7 mouse cellular contexts compared by ENCODE assay signal in the genomic region with DNA sequence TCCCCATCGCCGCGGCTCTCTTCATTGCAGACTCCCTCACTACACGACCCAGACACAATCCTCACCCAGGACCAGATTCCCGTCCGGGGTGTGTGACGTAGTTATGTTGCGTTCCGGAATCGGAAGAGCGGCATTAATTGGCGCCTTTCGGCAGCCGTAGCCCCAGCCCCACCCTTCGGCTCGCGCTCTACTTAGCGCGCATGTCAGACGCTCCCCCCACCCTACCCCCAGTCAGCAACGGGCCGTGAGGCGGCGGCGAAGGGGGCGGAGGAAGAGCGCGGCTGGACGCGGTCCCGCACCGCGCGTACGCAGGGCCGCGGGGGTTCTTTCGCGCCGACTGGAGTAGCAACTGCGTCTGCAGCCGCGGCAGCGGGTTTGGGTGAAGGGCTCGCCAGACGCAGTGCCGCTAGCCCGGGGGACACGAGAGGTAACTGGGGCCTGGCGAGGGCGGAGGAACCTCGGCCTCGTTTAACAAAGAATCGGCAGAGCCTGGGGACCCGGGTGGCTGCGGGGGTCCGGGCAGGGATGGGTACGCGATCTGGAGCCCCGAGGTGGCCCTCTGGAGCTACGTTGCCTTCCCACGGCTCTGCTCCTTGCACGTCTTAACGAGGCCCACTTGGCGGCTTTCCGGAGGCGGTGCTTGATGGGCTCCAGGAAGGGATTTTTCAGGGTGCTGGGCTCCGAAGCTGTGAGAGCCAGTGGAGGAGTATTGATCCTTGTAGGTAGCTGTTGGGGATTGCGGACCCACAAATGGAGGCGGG. TPM values are rescaled to one million over a fixed set of nuclear protein-coding genes. Genes with fewer than 3 reads are reported as not detected.
A peak's percentile ranks its signal among the peaks of the same experiment; 100 is the strongest.
DNase-seq lines count a peak whose midpoint lies in the region; ATAC-seq lines count a peak whose summit lies in the region.

A gene (plus strand): TSS at position 197 of the 761 bp plus-strand sequence.

- DNase-seq in adrenal gland, postnatal 25 days: peak; percentile 89
- DNase-seq in heart, adult 11 months: peak; percentile 99
- DNase-seq in kidney, adult 18-20 months: peak; percentile 89
- DNase-seq in limb, embryonic 11.5 days (ENCODE audit: low spot score): peak; percentile 89
- DNase-seq in midbrain, embryonic 14.5 days: peak; percentile 98
- peak; percentile 83 for DNase-seq in spleen, adult 18-20 months

- H3K4me3 ChIP-seq in embryonic facial prominence, embryonic 12.5 days: peak within 1 kb of the TSS; percentile 85
- H3K4me3 ChIP-seq in limb, embryonic 11.5 days (ENCODE audit: low read depth, low read length): peak within 1 kb of the TSS; percentile 85
- peak within 1 kb of the TSS; percentile 96 for H3K4me3 ChIP-seq in midbrain, embryonic 14.5 days (replicated peaks; ENCODE audit: low read depth, low read length)

- peaks cover 16% of the 10 kb centered on the region; the same call in 1 of the 2 replicates for H3K36me3 ChIP-seq in embryonic facial prominence, embryonic 12.5 days
- H3K36me3 ChIP-seq in limb, embryonic 11.5 days (ENCODE audit: control insufficient read depth, insufficient read depth, low read length): peaks cover under 1% of the 10 kb centered on the region; the same call in 1 of the 2 replicates
- H3K36me3 ChIP-seq in midbrain, embryonic 14.5 days (ENCODE audit: control insufficient read depth, insufficient read depth, low read length): peaks cover 12% of the 10 kb centered on the region

- H3K27ac ChIP-seq in embryonic facial prominence, embryonic 12.5 days: peak within 1 kb of the TSS; percentile 95
- peak within 1 kb of the TSS; percentile 92 for H3K27ac ChIP-seq in limb, embryonic 11.5 days (replicated peaks; ENCODE audit: low read depth, low read length)
- peak within 1 kb of the TSS; percentile 96 for H3K27ac ChIP-seq in midbrain, embryonic 14.5 days (replicated peaks; ENCODE audit: low read depth, low read length)

- no peaks in the 10 kb centered on the region for H3K9me3 ChIP-seq in embryonic facial prominence, embryonic 12.5 days
- H3K9me3 ChIP-seq in limb, embryonic 11.5 days (ENCODE audit: control insufficient read depth, low read length): no peaks in the 10 kb centered on the region
- no peaks in the 10 kb centered on the region for H3K9me3 ChIP-seq in midbrain, embryonic 14.5 days (ENCODE audit: control insufficient read depth, low read length)

- ATAC-seq in embryonic facial prominence, embryonic 12.5 days (ENCODE audit: insufficient number of reproducible peaks, insufficient read depth, low FRiP score, low TSS enrichment): peak; percentile 91
- peak; percentile 92 for ATAC-seq in limb, embryonic 11.5 days (ENCODE audit: insufficient number of reproducible peaks, low FRiP score, low TSS enrichment, low read depth)
- ATAC-seq in midbrain, embryonic 14.5 days (ENCODE audit: low FRiP score, low TSS enrichment): peak; percentile 95

- peaks cover 22% of the 10 kb centered on the region for H3K4me1 ChIP-seq in embryonic facial prominence, embryonic 12.5 days
- peaks cover 12% of the 10 kb centered on the region for H3K4me1 ChIP-seq in limb, embryonic 11.5 days (ENCODE audit: control insufficient read depth, insufficient read depth, low read length)
- peaks cover 29% of the 10 kb centered on the region for H3K4me1 ChIP-seq in midbrain, embryonic 14.5 days (ENCODE audit: control insufficient read depth, insufficient read depth, low read length)

- no peaks in the 10 kb centered on the region for H3K27me3 ChIP-seq in embryonic facial prominence, embryonic 12.5 days
- H3K27me3 ChIP-seq in limb, embryonic 11.5 days (ENCODE audit: control insufficient read depth, insufficient read depth, low read length): no peaks in the 10 kb centered on the region
- H3K27me3 ChIP-seq in midbrain, embryonic 14.5 days (ENCODE audit: control insufficient read depth, insufficient read depth, low read length): no peaks in the 10 kb centered on the region

- peak within 1 kb of the TSS; percentile 75 for H3K4me2 ChIP-seq in embryonic facial prominence, embryonic 12.5 days (replicated peaks)
- peak within 1 kb of the TSS; percentile 49 for H3K4me2 ChIP-seq in limb, embryonic 11.5 days (ENCODE audit: low read depth, severe bottlenecking)
- H3K4me2 ChIP-seq in midbrain, embryonic 14.5 days (ENCODE audit: low read length): peak within 1 kb of the TSS; percentile 76

- H3K9ac ChIP-seq in embryonic facial prominence, embryonic 12.5 days: peak within 1 kb of the TSS; percentile 89
- H3K9ac ChIP-seq in limb, embryonic 11.5 days (ENCODE audit: low read length): peak within 1 kb of the TSS; percentile 90
- peak within 1 kb of the TSS; percentile 92 for H3K9ac ChIP-seq in midbrain, embryonic 14.5 days (replicated peaks; ENCODE audit: low read length)

- WGBS in embryonic facial prominence, embryonic 12.5 days: under 1% methylated on average over 70 of the region's 70 CpGs
- under 1% methylated on average over 69 of the region's 70 CpGs for WGBS in limb, embryonic 11.5 days
- under 1% methylated on average over 69 of the region's 70 CpGs for whole genome bisulfite sequencing in midbrain, embryonic 14.5 days

RNA-seq across cellular contexts. Expression of the gene that starts here (rescaled TPM):
- total RNA-seq in adrenal gland, postnatal 25 days (2021): 57.1 and 64.5 TPM in 2 replicates
- polyA plus RNA-seq in embryonic facial prominence, embryonic 12.5 days (2016; fragmentation: Nextera tagmentation; extraction: Ambion mirVana): 103 and 104 TPM in 2 replicates
- polyA plus RNA-seq in limb, embryonic 11.5 days (2014; fragmentation: Nextera tagmentation; extraction: Ambion mirVana): 96.6 and 110 TPM in 2 replicates
- polyA plus RNA-seq in midbrain, embryonic 14.5 days (2014; fragmentation: Nextera tagmentation; extraction: Ambion mirVana): 56.3 and 88.3 TPM in 2 replicates

Comparison
In these comparisons a context has a peak if more than half of its experiments do, and no peak if none do; other contexts are left out.
1. Peak in every context shown above with its lines: DNase-seq, ATAC-seq, H3K4me3 ChIP-seq and H3K27ac ChIP-seq.